Mouse (Mus musculus) heart, embryonic 15.5 days (tissue): ENCODE results near the gene Syn2. TPM values are rescaled to one million over a fixed set of nuclear protein-coding genes. Genes with fewer than 3 reads are reported as not detected.

Source experiments
- microRNA-seq: library from miRNA; unstranded; fragments of <30 nt; microRNA quantifications from one replicate; pipeline ENCODE4, GENCODE M21; 2016
- polyA plus RNA-seq: library from polyadenylated mRNA; unstranded; fragments of >200 nt; fragmentation: Nextera tagmentation; extraction: Ambion mirVana; gene quantifications from 2 replicates; pipeline ENCODE4 v1.2.1, GENCODE M21; 2015

Gene Syn2
- polyA plus RNA-seq, 1 experiment from 2014 or later: 1.4 TPM

Small RNA genes within 50 kb of the gene (microRNA-seq; reads per million reads assigned to microRNA genes)
- not detected for gene Gm24767

Other genes with a start within 250 kb of the Syn2 start
- gene Vgll4, start 164.9 kb upstream of the Syn2 start, polyA plus RNA-seq: 65.4 and 69.6 TPM in 2 replicates
- 29.7 and 35.2 TPM in 2 replicates for gene Tamm41, start 97.0 kb upstream of the Syn2 start, polyA plus RNA-seq
- not detected in 2 replicates for gene Gm17482, start 92.4 kb downstream of the Syn2 start, polyA plus RNA-seq
- gene Timp4, start 117.3 kb downstream of the Syn2 start, polyA plus RNA-seq: 0.48 and 0.90 TPM in 2 replicates
- gene Pparg, start 226.0 kb downstream of the Syn2 start, polyA plus RNA-seq: 2.5 and 3.7 TPM in 2 replicates